ENCODE assay signal across 8 mouse cellular contexts in the genomic region with DNA sequence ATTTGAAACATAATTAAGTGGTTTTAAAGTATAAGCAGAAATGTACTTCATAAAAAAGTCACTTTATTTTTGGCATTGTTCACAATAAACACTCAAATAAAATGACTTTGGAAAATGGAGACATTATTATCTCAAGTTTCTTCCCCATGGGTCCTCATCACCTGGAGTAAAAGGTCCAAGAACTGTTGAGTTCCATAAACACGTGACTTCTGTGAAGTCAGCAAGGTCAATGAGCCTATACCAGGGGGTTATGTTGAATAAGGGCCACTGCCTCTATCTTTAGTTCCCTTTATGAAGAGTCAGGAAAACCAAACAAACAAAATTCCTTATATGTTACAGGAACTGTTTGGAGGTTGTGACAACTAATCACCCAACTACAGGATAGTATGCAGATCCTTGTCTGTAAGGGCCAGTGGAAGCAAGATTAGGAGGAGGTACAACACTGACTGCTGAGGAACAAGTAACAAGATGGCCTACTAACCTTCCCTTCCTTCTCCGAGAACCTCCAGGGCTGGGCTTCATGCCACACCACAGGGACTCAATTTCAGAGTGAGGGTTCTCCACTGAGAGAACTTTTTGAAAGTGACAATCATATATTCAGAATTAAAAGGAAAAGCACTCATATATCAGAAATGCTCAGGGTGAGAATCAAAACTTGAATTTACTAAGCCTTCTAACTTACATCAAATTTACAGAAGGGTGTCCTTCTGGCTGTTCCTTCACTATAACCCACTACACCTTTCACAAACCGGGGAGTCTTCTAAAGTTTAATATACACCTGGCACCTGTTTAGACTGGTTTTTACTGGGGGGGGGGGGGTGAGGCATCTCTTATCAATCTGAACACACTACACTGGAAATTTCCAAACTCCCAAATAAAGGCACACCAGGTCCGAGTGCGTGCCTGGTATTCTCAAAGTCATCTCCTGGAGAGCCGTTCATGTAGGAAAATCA.
DNase-seq lines count a peak whose midpoint lies in the region; ATAC-seq and TF ChIP-seq lines count a peak whose summit lies in the region.

No protein-coding gene starts in this region.

- H3K4me2 ChIP-seq in lung, embryonic 14.5 days = peak overlapping the region; percentile 68
- H3K4me2 ChIP-seq in hindbrain, embryonic 15.5 days = peak overlapping the region; percentile 94
- H3K4me2 ChIP-seq in midbrain, embryonic 14.5 days (ENCODE audit: low read length) = peak overlapping the region; percentile 93

- TF ChIP-seq CTCF in lung, embryonic 14.5 days (IDR thresholded peaks at IDR 0.05; ENCODE audit: low read depth) = no peak

- H3K27me3 ChIP-seq in lung, embryonic 14.5 days (ENCODE audit: insufficient read depth, low read length) = no peaks in the 10 kb centered on the region
- no peaks in the 10 kb centered on the region for H3K27me3 ChIP-seq in hindbrain, embryonic 15.5 days
- H3K27me3 ChIP-seq in midbrain, embryonic 14.5 days (ENCODE audit: control insufficient read depth, insufficient read depth, low read length) = no peaks in the 10 kb centered on the region

- peak overlapping the region; percentile 89 for H3K9ac ChIP-seq in lung, embryonic 14.5 days
- peak overlapping the region; percentile 82 for H3K9ac ChIP-seq in hindbrain, embryonic 15.5 days
- H3K9ac ChIP-seq in midbrain, embryonic 14.5 days (replicated peaks; ENCODE audit: low read length) = no peak overlapping the region; the same call in 1 of the 2 replicates

- H3K4me3 ChIP-seq in lung, embryonic 14.5 days (ENCODE audit: low read depth, low read length) = peak overlapping the region; percentile 87
- peak overlapping the region; percentile 96 for H3K4me3 ChIP-seq in hindbrain, embryonic 15.5 days
- peak overlapping the region; percentile 76 for H3K4me3 ChIP-seq in midbrain, embryonic 14.5 days (replicated peaks; ENCODE audit: low read depth, low read length)

- no peaks in the 10 kb centered on the region for H3K9me3 ChIP-seq in lung, embryonic 14.5 days (ENCODE audit: low read depth, low read length)
- H3K9me3 ChIP-seq in hindbrain, embryonic 15.5 days = no peaks in the 10 kb centered on the region
- no peaks in the 10 kb centered on the region for H3K9me3 ChIP-seq in midbrain, embryonic 14.5 days (ENCODE audit: control insufficient read depth, low read length)

- DNase-seq in lung, embryonic 14.5 days = no peak
- no peak for DNase-seq in lung, postnatal 4 days
- DNase-seq in cerebellum, adult 9-11 months = peak; percentile 34
- DNase-seq in midbrain, embryonic 14.5 days = no peak
- no peak for DNase-seq in gastrocnemius, adult 8-10 months (ENCODE audit: low spot score in 2 of 2)
- no peak for DNase-seq in left cerebral cortex, adult 18-20 months (ENCODE audit: low spot score in 2 of 2)
- no peak for DNase-seq in ovary, postnatal 14 days (ENCODE audit: low spot score)

- no peaks in the 10 kb centered on the region for H3K36me3 ChIP-seq in lung, embryonic 14.5 days (ENCODE audit: insufficient read depth)
- no peaks in the 10 kb centered on the region for H3K36me3 ChIP-seq in hindbrain, embryonic 15.5 days
- H3K36me3 ChIP-seq in midbrain, embryonic 14.5 days (ENCODE audit: control insufficient read depth, insufficient read depth, low read length) = no peaks in the 10 kb centered on the region

- 38% methylated on average over 6 of the region's 6 CpGs for WGBS in lung, embryonic 14.5 days
- 45% methylated on average over 6 of the region's 6 CpGs for WGBS in hindbrain, embryonic 15.5 days
- WGBS in midbrain, embryonic 14.5 days = 44% methylated on average over 6 of the region's 6 CpGs

- no peak overlapping the region for H3K27ac ChIP-seq in lung, embryonic 14.5 days (ENCODE audit: low read depth)
- H3K27ac ChIP-seq in hindbrain, embryonic 15.5 days (replicated peaks) = no peak overlapping the region
- no peak overlapping the region for H3K27ac ChIP-seq in midbrain, embryonic 14.5 days (replicated peaks; ENCODE audit: low read depth, low read length)

- ATAC-seq in lung, embryonic 14.5 days (ENCODE audit: insufficient read depth) = no peak
- ATAC-seq in hindbrain, embryonic 15.5 days (ENCODE audit: low FRiP score, low read depth) = no peak
- ATAC-seq in midbrain, embryonic 14.5 days (ENCODE audit: low FRiP score, low TSS enrichment) = no peak

- H3K4me1 ChIP-seq in lung, embryonic 14.5 days (ENCODE audit: insufficient read depth) = peaks cover 6% of the 10 kb centered on the region; the same call in 1 of the 2 replicates
- H3K4me1 ChIP-seq in hindbrain, embryonic 15.5 days (replicated peaks) = peaks cover 29% of the 10 kb centered on the region
- peaks cover 9% of the 10 kb centered on the region for H3K4me1 ChIP-seq in midbrain, embryonic 14.5 days (ENCODE audit: control insufficient read depth, insufficient read depth, low read length)
